Mouse (Mus musculus) right cerebral cortex, postnatal 25 days (tissue): ENCODE measurements around the gene Ppm1h.
A peak's percentile ranks its signal among the peaks of the same experiment; 100 is the strongest.
"Not testable (repeated sequence)": the region's sequence is repeated elsewhere in the genome, so short reads cannot be mapped to it uniquely, and the experiment has no call there.

Experiments used
- DNase-seq: peaks from one replicate; pipeline ENCODE4 v3.0.0; 2022

Gene Ppm1h

GRCm38 (mm10) chr10:122909406-122910032 is 231.0 kb downstream of the Ppm1h start:
- no peak for DNase-seq

- no peak for DNase-seq
Observed at GRCm38 (mm10) chr10:122910798-122911225, 232.2 kb downstream of the Ppm1h start.

- no peak for DNase-seq
Observed at GRCm38 (mm10) chr10:122911668-122912067, 233.1 kb downstream of the Ppm1h start.

GRCm38 (mm10) chr10:122912086-122912690 is 233.6 kb downstream of the Ppm1h start:
- no peak for DNase-seq

- peak; percentile 76 for DNase-seq
Observed at GRCm38 (mm10) chr10:122912701-122913368, 234.3 kb downstream of the Ppm1h start.

- DNase-seq = no peak
Observed at GRCm38 (mm10) chr10:122913393-122913792, 234.8 kb downstream of the Ppm1h start.

- DNase-seq = no peak
Observed at GRCm38 (mm10) chr10:122915905-122916304, 237.3 kb downstream of the Ppm1h start.

GRCm38 (mm10) chr10:122917648-122918324 is 239.2 kb downstream of the Ppm1h start:
- no peak for DNase-seq

GRCm38 (mm10) chr10:122918325-122918694 is 239.7 kb downstream of the Ppm1h start:
- DNase-seq = no peak

GRCm38 (mm10) chr10:122918754-122919153 is 240.2 kb downstream of the Ppm1h start:
- no peak for DNase-seq

- no peak for DNase-seq
Observed at GRCm38 (mm10) chr10:122919416-122919815, 240.9 kb downstream of the Ppm1h start.

- no peak for DNase-seq
Observed at GRCm38 (mm10) chr10:122920218-122920795, 241.7 kb downstream of the Ppm1h start.

- no peak for DNase-seq
Observed at GRCm38 (mm10) chr10:122922226-122922625, 243.7 kb downstream of the Ppm1h start.

GRCm38 (mm10) chr10:122924571-122924970 is 246.0 kb downstream of the Ppm1h start:
- not testable (repeated sequence) for DNase-seq

- DNase-seq = no peak
Observed at GRCm38 (mm10) chr10:122926275-122926674, 247.7 kb downstream of the Ppm1h start.

GRCm38 (mm10) chr10:122930520-122930919 is 252.0 kb downstream of the Ppm1h start:
- DNase-seq = no peak

GRCm38 (mm10) chr10:122931193-122931832 is 252.8 kb downstream of the Ppm1h start:
- DNase-seq = peak; percentile 70

GRCm38 (mm10) chr10:122931851-122932550 is 253.4 kb downstream of the Ppm1h start:
- no peak for DNase-seq

GRCm38 (mm10) chr10:122933053-122933838 is 254.7 kb downstream of the Ppm1h start:
- DNase-seq = no peak

- not testable (repeated sequence) for DNase-seq
Observed at GRCm38 (mm10) chr10:122935406-122935805, 256.8 kb downstream of the Ppm1h start.

GRCm38 (mm10) chr10:122937380-122937779 is 258.8 kb downstream of the Ppm1h start:
- DNase-seq = not testable (repeated sequence)
